Mouse (Mus musculus) WW6 (cell line): Measurements from ENCODE around the gene Gm5089.

Source experiments
- DNase-seq: peaks from one replicate; pipeline ENCODE4 v3.0.0-alpha.2; 2013; ENCODE audit warnings: low read depth, low spot score

Gene Gm5089

DNA sequence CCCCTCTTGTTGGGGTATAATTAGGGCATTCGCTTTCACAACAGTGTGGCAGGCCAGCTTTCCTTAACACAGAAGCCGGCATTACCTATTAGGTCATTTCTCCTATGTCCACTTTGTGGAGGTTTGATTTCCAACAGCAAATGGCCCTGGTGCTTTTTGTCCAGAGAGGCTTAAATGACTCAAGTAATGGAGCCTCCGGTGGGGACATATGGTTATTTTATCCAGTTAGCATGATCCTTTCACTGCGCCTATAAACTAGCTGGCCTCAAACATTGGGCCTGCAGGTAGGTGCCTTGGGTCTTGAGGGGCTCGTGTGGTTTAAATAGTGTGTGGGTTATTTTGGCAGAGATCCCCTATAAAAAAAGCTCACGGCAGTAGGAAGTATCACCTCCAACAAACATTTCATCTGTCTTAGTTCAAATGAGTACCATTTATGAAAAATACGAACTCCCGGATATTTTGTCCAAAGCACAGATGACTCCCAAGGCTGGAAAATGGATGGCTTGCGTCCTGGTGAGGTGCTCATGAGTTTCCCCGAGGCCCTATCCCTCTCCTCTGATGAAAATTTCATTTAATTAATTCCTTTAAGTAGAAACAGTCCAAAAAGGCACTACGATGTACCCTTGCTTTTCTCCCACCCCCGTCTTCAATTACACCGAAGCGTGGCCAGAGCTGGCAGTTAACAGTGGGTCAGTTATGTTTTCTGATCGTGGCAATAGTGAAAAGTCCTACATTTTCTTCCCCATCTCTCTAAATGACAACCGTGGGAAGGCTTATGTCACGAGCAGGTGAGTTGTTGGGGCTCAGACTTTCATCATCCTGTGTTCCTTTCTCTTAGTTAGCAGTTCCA is 64.4 kb downstream of the Gm5089 start:
- no peak for DNase-seq

DNA sequence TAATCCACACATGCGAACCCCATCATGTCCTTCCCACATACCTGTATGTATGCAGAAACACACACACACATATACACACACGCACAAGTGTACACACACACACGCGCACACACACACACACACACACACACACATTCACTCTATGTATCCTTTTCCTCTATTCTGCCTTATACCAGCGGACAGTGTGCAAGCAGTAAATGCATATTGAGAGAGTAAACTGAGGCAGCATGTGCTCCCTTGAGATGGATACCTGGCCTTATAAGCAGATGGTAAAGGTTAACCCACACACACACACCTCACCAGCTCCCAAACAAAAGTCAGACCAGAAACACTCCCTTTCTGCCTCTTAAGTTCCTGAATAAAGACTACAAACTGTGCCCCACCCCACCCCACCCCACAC is 65.2 kb downstream of the Gm5089 start:
- no peak for DNase-seq

DNA sequence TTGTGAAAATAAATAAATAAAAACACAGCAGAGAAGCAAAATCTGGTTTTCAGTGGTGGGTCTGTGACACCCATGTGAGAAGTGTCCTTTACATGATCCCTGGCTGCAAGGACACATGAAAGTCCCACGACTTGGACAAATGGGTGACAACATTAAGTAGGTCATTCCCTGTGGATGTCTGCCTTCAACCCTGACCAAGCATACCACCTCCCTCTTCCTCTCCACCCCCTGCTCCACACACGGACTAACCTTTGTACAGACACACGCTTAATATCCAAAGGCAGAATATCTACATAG is 65.7 kb downstream of the Gm5089 start:
- no peak for DNase-seq
